Mouse (Mus musculus): Measurements from ENCODE around the gene Trim9. TPM values are rescaled to one million over a fixed set of nuclear protein-coding genes. Genes with fewer than 3 reads are reported as not detected.

Gene Trim9
- 2.0 and 2.5 TPM in 2 replicates for polyA plus RNA-seq (2014; fragmentation: Nextera tagmentation; extraction: Ambion mirVana)

- Histone ChIP-seq H3K4me2 (ENCODE audit: low read depth, low read length) (peak within 1 kb of the TSS; percentile 82), H3K27me3 (replicated peaks; ENCODE audit: control insufficient read depth, insufficient read depth, low read length) (peaks cover 25% of the 10 kb centered on the region), H3K9me3 (ENCODE audit: control insufficient read depth, low read length) (no peaks in the 10 kb centered on the region), H3K9ac (ENCODE audit: low read depth, low read length) (peak within 1 kb of the TSS; percentile 48), H3K4me3 (ENCODE audit: low read depth, low read length) (peak within 1 kb of the TSS; percentile 51), H3K27ac (replicated peaks; ENCODE audit: low read depth, low read length) (0 out of 2 replicates have a peak within 1 kb of the TSS, but pooled peaks have one; percentile 1), H3K36me3 (ENCODE audit: control insufficient read depth, insufficient read depth, low read length) (no peaks in the 10 kb centered on the region), H3K4me1 (ENCODE audit: control insufficient read depth, insufficient read depth, low read length) (peaks cover 11% of the 10 kb centered on the region)
- DNase-seq (ENCODE audit: low spot score): peak; percentile 98
- peak; percentile 99 for ATAC-seq (ENCODE audit: low read depth)
- WGBS: 1% methylated on average over 10 of the region's 50 CpGs
These were observed at the start of gene Trim9 for GRCm38 (mm10) chr12:70347202-70347841. Gene Trim9, minus strand, starts transcription at chr12:70347614.

DNA sequence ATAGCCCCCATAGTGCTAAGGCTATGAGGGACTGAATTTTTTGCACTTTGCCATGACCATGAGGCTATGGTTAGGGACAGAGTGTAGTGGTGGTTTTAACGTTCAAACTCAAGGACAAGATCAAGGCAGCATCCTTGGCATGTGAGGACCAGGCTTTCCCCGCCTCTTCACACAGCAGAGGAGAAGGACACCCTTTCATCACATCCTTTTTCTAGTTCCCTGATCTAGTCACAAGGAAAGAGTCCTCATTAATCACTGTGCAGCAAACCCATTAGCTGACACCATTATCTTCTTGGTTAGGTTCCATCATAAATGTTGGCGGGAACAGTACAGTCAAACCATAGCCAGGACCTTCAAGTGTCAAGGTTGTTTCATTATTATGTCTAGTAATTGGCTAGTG is 47.6 kb upstream of the Trim9 start:
- H3K9me3 ChIP-seq (ENCODE audit: control insufficient read depth, low read length): no peaks in the 10 kb centered on the region
- no peak overlapping the region for H3K4me3 ChIP-seq (ENCODE audit: low read depth, low read length)
- DNase-seq (ENCODE audit: low spot score) (no peak), ATAC-seq (ENCODE audit: low read depth) (no peak)
- H3K9ac ChIP-seq (ENCODE audit: low read depth, low read length): no peak overlapping the region
- H3K27ac ChIP-seq (replicated peaks; ENCODE audit: low read depth, low read length): no peak overlapping the region
- H3K27me3 ChIP-seq (replicated peaks; ENCODE audit: control insufficient read depth, insufficient read depth, low read length): no peaks in the 10 kb centered on the region
- no peaks in the 10 kb centered on the region for H3K36me3 ChIP-seq (ENCODE audit: control insufficient read depth, insufficient read depth, low read length)
- WGBS: 86% methylated on average over 3 of the region's 3 CpGs
- H3K4me2 ChIP-seq (ENCODE audit: low read depth, low read length): no peak overlapping the region
- no peaks in the 10 kb centered on the region for H3K4me1 ChIP-seq (ENCODE audit: control insufficient read depth, insufficient read depth, low read length)

GRCm38 (mm10) chr12:70391236-70391635 is 43.8 kb upstream of the Trim9 start:
- ATAC-seq (ENCODE audit: low read depth): no peak
- 85% methylated on average over 3 of the region's 3 CpGs for WGBS
- no peaks in the 10 kb centered on the region for H3K36me3 ChIP-seq (ENCODE audit: control insufficient read depth, insufficient read depth, low read length)
- H3K9ac ChIP-seq (ENCODE audit: low read depth, low read length): no peak overlapping the region
- H3K9me3 ChIP-seq (ENCODE audit: control insufficient read depth, low read length): no peaks in the 10 kb centered on the region
- H3K27ac ChIP-seq (replicated peaks; ENCODE audit: low read depth, low read length): no peak overlapping the region
- H3K4me1 ChIP-seq (ENCODE audit: control insufficient read depth, insufficient read depth, low read length): no peaks in the 10 kb centered on the region
- no peaks in the 10 kb centered on the region for H3K27me3 ChIP-seq (replicated peaks; ENCODE audit: control insufficient read depth, insufficient read depth, low read length)
- no peak overlapping the region for H3K4me2 ChIP-seq (ENCODE audit: low read depth, low read length)
- no peak overlapping the region for H3K4me3 ChIP-seq (ENCODE audit: low read depth, low read length)
- DNase-seq (ENCODE audit: low spot score): no peak

DNA sequence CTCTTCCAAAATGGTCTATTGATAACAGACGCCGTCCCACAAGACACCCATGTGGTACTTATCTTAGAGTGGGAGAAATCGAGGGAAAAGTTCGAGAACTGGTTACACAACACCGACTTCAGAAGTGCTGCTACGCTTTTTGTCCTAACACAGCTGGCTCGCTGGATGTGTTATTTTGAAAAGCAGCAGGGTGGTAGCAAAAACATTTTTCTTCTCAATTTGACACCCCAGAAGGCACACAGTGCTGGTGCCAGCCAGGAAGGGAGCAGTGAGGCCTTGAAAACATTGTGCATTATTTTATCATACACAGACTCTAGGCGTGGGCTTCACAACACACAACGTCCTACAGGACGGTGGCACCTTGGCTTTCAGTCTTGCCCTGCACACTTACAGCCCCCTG is 27.6 kb upstream of the Trim9 start:
- Histone ChIP-seq H3K9ac (ENCODE audit: low read depth, low read length) (no peak overlapping the region), H3K4me3 (ENCODE audit: low read depth, low read length) (no peak overlapping the region), H3K4me2 (ENCODE audit: low read depth, low read length) (no peak overlapping the region), H3K27me3 (replicated peaks; ENCODE audit: control insufficient read depth, insufficient read depth, low read length) (no peaks in the 10 kb centered on the region), H3K27ac (replicated peaks; ENCODE audit: low read depth, low read length) (no peak overlapping the region), H3K9me3 (ENCODE audit: control insufficient read depth, low read length) (no peaks in the 10 kb centered on the region), H3K4me1 (ENCODE audit: control insufficient read depth, insufficient read depth, low read length) (no peaks in the 10 kb centered on the region), H3K36me3 (ENCODE audit: control insufficient read depth, insufficient read depth, low read length) (no peaks in the 10 kb centered on the region)
- ATAC-seq (ENCODE audit: low read depth): no peak
- WGBS: 75% methylated on average over 10 of the region's 10 CpGs
- DNase-seq (ENCODE audit: low spot score): no peak

DNA sequence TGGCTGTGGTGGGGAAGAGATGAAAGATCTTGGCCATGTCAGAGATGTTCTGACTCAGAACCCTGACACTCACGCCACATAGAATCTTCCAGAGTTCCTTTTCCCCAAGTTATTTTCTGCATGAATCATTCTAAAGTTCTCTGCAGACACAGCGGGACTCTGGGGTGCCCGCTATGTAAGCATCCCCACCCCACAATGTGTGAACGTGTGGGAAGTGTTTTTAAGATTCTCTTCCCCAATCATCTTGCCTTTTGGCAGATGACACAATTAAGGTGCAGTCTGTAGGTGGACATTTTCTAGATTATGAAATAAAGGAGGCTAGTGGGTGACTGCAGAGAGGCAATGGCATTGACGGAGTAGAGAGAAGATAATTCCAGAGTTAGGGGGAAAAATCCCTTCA is 25.5 kb upstream of the Trim9 start:
- DNase-seq (ENCODE audit: low spot score) (no peak), ATAC-seq (ENCODE audit: low read depth) (no peak)
- WGBS: 90% methylated on average over 5 of the region's 5 CpGs
- H3K4me1 ChIP-seq (ENCODE audit: control insufficient read depth, insufficient read depth, low read length): no peaks in the 10 kb centered on the region
- H3K9me3 ChIP-seq (ENCODE audit: control insufficient read depth, low read length): no peaks in the 10 kb centered on the region
- no peaks in the 10 kb centered on the region for H3K36me3 ChIP-seq (ENCODE audit: control insufficient read depth, insufficient read depth, low read length)
- no peak overlapping the region for H3K4me2 ChIP-seq (ENCODE audit: low read depth, low read length)
- H3K4me3 ChIP-seq (ENCODE audit: low read depth, low read length): no peak overlapping the region
- no peaks in the 10 kb centered on the region for H3K27me3 ChIP-seq (replicated peaks; ENCODE audit: control insufficient read depth, insufficient read depth, low read length)
- no peak overlapping the region for H3K27ac ChIP-seq (replicated peaks; ENCODE audit: low read depth, low read length)
- H3K9ac ChIP-seq (ENCODE audit: low read depth, low read length): no peak overlapping the region

DNA sequence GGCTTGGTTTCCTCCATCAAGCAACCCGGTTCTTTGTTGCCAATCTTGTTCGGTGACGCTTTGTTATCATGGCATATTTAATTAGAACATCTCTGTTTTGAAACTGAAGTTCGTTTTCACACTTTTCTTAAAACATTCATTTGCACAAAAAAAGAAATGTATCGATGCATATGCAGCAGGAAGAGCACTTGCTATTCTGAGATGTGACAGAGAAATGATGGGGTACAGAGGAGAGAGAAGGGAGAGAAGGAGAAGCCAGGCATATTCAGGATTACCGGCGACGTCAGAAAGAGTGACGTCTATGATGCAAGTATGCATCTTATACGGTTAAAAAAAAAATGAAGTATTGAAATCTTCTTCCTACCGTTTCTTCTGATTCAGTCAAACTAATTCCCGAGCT is 21.9 kb upstream of the Trim9 start:
- DNase-seq (ENCODE audit: low spot score): no peak

GRCm38 (mm10) chr12:70368820-70369219 is 21.4 kb upstream of the Trim9 start:
- Histone ChIP-seq H3K4me2 (ENCODE audit: low read depth, low read length) (no peak overlapping the region), H3K4me1 (ENCODE audit: control insufficient read depth, insufficient read depth, low read length) (0 out of 2 replicates have a peak, but pooled peaks cover 4% of the 10 kb centered on the region), H3K36me3 (ENCODE audit: control insufficient read depth, insufficient read depth, low read length) (no peaks in the 10 kb centered on the region), H3K27me3 (replicated peaks; ENCODE audit: control insufficient read depth, insufficient read depth, low read length) (no peaks in the 10 kb centered on the region), H3K27ac (replicated peaks; ENCODE audit: low read depth, low read length) (no peak overlapping the region), H3K9me3 (ENCODE audit: control insufficient read depth, low read length) (no peaks in the 10 kb centered on the region), H3K4me3 (ENCODE audit: low read depth, low read length) (no peak overlapping the region), H3K9ac (ENCODE audit: low read depth, low read length) (no peak overlapping the region)
- 83% methylated on average over 9 of the region's 9 CpGs for WGBS
- DNase-seq (ENCODE audit: low spot score) (no peak), ATAC-seq (ENCODE audit: low read depth) (no peak)

More for the DNA sequence above, 21.9 kb upstream of the Trim9 start:
- Histone ChIP-seq H3K9me3 (ENCODE audit: control insufficient read depth, low read length) (no peaks in the 10 kb centered on the region), H3K4me3 (ENCODE audit: low read depth, low read length) (no peak overlapping the region), H3K27ac (replicated peaks; ENCODE audit: low read depth, low read length) (no peak overlapping the region), H3K4me1 (ENCODE audit: control insufficient read depth, insufficient read depth, low read length) (0 out of 2 replicates have a peak, but pooled peaks cover 4% of the 10 kb centered on the region), H3K27me3 (replicated peaks; ENCODE audit: control insufficient read depth, insufficient read depth, low read length) (no peaks in the 10 kb centered on the region), H3K9ac (ENCODE audit: low read depth, low read length) (no peak overlapping the region), H3K36me3 (ENCODE audit: control insufficient read depth, insufficient read depth, low read length) (no peaks in the 10 kb centered on the region), H3K4me2 (ENCODE audit: low read depth, low read length) (no peak overlapping the region)
- no peak for ATAC-seq (ENCODE audit: low read depth)
- WGBS: 90% methylated on average over 12 of the region's 12 CpGs

DNA sequence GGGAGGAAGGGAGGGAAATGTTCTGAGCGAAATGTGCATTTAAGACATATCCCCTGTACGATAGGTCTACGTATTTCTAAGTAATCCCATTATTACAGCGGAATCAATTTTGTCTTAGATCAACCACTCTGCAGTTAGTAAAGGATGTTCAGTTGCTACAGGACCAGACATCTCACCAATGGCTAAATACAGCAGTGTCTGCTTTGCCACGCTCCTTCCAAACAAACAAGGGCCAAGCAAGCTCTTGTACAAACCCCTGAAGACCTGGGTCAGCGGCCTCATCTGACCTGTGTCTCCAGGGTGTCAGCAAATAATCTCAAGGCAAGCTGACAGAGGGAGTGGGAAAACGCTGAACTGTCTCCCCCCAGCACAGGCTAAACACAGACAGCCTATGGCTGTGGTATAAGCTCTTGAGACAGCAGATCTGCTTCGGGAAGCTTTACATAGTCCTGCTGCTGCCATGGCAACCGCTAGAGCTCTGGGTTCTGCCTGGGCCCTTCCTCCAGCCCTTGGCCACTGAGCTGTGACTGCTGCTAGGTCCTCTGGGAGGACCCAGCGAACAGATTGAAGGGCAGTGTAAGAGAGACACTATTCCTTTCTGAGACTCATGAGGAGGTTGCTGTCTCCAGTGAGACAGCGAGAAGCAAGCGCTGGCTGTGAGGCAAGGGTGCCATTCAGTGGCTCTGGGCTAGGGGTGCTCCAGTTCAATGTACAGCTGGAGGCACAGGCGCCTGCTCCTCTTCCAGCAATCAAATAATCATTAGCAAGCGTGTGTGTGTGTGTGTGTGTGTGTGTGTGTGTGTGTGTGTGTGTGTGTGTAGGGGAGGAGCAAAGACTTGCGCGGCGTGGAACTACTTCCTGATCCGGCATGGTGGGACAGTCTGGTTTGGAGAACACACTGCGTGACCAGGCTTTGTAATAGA is 20.2 kb upstream of the Trim9 start:
- no peaks in the 10 kb centered on the region for H3K9me3 ChIP-seq (ENCODE audit: control insufficient read depth, low read length)
- H3K9ac ChIP-seq (ENCODE audit: low read depth, low read length): peak overlapping the region; percentile 47; the same call in 1 of the 2 replicates
- DNase-seq (ENCODE audit: low spot score): peak; percentile 91
- ATAC-seq (ENCODE audit: low read depth): peak; percentile 98
- no peak overlapping the region; the same call in 1 of the 2 replicates for H3K27ac ChIP-seq (replicated peaks; ENCODE audit: low read depth, low read length)
- H3K4me2 ChIP-seq (ENCODE audit: low read depth, low read length): peak overlapping the region; percentile 47
- H3K4me3 ChIP-seq (ENCODE audit: low read depth, low read length): peak overlapping the region; percentile 18
- H3K27me3 ChIP-seq (replicated peaks; ENCODE audit: control insufficient read depth, insufficient read depth, low read length): no peaks in the 10 kb centered on the region
- H3K4me1 ChIP-seq (ENCODE audit: control insufficient read depth, insufficient read depth, low read length): 0 out of 2 replicates have a peak, but pooled peaks cover 4% of the 10 kb centered on the region
- H3K36me3 ChIP-seq (ENCODE audit: control insufficient read depth, insufficient read depth, low read length): no peaks in the 10 kb centered on the region
- 48% methylated on average over 18 of the region's 19 CpGs for WGBS
